Mouse (Mus musculus): ENCODE measurements around the gene Rtcb.
A peak's percentile ranks its signal among the peaks of the same experiment; 100 is the strongest.

Rtcb gene

DNA sequence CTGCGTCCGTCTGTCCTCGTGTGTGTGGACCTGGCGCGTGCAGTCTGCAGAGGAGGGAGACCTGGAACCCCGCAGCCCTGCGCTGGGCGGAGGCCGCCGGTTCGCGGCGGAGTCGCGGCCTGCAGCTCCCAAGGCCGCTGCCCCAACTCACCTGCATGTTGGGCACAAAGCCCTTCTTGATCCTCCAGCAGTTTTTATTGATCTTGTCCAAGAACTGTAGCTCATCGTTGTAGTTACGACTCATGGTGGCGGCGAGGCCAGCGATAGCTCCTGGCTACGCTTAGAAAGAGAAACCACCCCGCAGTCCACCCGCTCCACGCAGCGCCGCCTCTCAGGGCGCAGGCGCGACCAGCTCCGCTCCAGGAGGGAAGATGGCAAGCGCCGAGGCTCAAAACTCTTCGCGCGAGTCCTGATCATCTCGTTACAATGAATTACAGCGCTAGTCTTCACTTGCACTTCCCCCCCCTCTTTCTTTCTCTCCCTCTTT, at the start of gene Rtcb:
Gene Rtcb (minus strand): TSS at position 360 of the 487 bp plus-strand sequence.
- DNase-seq = peak; percentile 90 to 94

DNA sequence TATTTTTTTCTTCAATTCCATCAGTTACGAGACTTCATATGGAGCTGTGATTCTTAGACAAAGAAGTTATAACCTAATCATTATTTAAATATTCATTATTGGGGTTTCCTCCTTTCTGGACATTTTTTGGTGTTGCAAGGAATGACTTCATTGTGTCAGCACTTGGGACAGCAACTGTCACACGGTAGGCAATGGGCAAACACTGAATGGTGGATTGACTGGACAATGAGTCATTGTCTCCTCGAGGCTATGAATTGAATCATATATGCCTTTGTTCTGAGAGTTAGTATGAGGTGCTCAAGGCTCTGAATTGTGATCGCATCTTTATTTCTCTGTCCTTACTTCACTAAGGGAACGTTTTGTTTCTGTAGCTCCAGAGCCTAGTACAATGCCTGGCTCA, 48.8 kb upstream of the Rtcb start:
- DNase-seq = no peak

DNA sequence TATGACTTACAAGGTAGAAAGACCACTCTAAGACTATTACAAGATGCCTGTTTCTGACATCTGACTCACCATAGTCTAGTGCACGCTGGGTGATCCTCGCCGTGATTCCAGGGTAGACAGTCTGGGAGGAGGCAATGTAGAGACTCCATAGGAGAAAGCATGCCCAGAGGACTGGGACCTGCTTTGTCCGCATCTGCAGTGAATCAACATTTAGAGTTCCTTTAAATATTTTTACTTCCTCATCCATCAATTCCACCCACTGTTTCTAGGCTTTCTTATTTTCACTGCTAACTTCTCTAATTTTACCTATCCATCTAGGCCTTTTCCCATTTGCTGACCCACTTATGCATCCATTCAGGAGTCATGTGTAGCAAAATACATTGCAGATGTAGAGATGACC, 42.8 kb upstream of the Rtcb start:
- no peak for DNase-seq

DNA sequence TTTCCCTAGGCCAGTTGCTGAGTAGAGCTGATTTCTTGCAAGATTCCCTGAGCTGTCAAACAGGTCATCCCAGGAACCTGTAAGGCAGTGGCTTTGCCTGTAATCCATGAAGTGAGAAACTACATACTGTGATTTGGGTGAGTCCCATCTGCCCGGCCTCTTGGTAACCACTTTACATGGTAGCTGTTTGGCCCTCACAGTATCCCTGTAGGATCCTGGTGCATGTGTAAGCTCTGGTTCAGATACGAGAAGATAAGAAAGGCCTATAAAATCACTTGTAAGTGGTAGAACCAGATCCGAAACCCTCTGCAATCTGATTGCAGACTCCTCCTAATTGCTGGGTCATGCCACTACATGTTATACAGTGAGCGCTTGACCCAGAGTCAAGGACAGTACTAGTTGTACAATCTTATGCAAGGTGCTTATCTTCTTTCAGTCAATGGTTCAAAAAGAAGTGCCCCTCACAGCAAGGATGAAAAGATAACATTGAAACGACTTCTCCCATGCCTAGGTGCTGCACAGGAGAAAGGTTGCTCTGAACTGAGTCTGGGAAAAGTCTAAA, 37.0 kb upstream of the Rtcb start:
- no peak for DNase-seq

DNA sequence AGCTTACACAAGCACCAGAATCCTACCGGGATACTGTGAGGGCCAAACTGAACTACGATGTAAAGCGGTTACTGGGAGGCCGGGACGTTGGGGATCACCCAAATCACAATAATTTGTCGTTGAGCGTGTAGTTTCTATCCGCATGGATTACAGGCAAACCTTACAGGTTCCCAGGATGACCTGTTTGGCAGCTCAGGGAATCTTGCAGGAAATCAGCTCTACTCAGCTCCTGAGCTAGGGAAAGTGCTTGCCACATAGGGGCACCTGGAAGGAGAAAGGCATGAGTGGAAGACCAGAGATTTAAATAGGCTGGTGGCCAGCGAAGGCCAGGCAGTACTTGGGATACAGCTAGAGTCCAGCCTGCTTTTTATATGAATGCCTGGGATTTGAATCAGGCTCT, 36.2 kb upstream of the Rtcb start:
- DNase-seq = no peak

DNA sequence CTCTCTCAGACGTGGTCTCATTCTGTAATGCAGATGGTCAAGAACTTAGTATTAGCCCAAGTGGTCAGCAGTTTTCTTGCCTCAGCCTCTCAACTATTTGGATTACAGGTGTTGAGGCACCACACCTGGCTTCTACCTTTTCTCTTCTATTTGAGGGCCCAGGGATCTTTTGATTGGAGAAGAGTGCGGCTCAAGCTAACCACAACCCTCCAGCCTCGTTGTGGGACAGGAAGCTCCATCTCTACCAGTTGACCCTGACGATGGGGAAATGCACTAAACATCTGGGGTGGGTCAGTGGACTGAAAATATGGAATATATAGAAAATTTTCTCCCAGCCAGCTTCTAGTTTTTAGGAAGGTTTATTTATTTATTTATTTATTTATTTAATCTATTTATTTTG, 34.8 kb upstream of the Rtcb start:
- no peak for DNase-seq

DNA sequence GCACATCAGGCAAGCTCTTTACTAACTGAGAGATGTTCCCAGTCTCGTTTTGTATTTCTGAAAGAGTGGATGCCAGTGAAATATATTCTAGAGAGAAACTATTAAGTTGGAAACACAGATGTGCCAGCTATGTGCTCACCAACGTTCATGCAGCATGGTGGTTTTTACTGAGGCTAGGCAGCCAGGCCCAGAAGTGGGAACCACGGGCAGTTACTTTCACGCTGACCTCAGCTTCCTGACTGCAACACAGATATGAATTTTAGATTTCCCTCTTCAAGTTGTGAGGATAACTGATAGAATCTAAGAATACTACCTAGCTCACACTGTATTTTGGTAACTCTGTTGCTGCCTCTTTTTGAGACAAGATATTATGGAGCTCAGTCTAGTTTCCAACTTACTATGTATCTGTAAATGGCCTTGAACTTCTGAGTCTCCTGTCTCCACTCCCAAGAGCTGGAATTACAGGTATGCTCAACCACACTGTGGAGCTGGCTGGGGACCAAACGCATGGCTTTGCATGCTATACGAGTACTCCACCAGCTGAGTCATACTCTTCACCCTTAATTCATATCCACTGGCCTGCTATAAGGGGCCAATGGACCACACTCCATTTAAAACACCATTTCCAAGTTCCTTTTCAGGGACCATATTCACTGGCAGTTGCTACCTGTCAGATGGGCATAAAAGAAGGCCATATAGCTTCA, 31.9 kb upstream of the Rtcb start:
- no peak for DNase-seq

DNA sequence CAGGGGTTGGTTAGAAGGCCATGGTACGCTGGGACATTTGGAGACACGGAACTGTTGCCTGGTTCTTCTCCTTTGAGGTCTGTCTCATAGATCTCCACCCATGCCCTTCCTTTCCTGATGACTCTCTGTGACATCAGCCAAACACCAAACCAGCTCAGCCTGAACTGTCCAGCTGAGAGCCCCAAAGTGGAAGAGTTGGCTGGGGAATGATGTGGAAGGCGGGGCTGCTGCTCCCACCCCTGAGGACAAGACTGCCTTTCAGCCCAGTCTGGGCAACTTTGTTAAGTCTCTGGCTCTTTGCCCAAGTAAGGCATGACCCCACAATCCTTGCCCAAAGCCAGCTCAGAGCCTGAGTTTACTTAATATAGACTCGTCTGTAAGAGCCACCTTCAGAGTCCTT, 15.3 kb upstream of the Rtcb start:
- no peak for DNase-seq

DNA sequence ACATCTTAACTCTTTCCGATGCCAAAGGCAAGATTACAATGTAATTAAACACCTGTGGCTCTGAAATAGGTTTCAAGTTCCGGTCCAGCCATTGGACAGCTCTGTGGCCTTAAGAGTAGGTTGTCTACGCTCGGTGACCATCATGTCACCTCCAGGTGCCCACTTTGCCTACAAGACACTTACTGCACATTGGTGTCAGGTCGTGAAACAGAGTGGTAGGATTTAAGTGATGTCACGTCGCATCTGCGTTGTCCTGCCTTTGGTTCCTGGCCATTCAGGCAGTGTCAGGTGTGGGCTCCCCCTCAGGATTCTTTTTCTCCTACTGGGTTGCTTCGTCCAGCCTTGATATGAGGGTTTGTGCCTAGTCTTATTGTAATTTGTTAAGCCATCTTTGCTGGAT, 14.2 kb upstream of the Rtcb start:
- no peak for DNase-seq

DNA sequence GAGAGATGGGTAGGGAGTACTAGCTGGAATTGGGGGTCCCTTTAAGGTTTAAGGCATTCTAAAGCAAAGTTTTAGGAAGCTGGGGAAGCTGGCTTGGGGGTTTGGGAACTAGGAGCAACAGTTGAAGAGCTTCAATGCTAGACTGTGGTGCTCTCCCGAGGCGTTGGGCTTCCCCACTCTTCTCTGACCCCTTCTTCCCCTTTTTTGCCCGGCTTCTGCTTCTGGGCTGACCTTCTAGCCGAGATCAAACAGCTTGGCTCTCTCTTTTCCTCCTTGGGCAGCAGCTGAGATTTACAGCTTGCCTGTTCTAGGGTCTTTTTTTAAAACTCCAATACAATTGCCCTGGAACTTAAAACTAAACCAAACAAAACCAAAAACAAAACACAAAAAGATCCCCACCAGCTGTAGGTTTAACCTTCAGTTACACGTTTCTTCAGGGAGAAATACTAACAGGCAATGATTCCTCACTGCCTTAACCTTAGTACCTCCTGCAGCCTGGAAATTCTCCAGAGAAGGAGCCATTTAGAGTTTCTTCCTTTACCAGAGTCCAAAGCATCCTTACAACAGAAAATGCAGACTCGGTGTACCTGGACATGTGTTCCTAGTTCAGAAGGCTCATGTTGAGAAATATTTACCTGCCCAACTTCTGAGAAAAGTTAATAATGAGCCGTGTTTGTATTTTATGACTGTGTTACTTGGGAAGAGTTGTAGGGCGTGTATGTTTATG, 12.4 kb upstream of the Rtcb start:
- DNase-seq = no peak

DNA sequence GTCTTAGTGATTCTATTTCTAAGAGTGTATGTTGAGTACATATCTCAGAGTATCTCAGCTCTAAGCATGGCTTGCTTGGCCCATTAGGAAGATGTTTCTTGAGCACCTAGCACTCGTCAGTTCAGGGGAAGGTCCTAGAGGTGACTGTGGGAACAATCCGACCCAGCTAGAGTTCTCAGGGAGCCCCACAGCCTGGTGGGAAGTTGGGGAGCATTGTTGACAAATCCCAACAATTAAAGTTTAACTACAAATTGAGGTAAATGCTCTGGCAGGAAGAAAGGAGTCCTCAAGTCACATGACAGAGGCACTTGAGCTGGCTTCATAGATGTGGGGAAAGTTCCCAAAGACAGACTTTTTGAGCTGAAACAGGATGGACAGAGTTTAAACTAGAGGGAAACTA, 11.1 kb upstream of the Rtcb start:
- DNase-seq = no peak

DNA sequence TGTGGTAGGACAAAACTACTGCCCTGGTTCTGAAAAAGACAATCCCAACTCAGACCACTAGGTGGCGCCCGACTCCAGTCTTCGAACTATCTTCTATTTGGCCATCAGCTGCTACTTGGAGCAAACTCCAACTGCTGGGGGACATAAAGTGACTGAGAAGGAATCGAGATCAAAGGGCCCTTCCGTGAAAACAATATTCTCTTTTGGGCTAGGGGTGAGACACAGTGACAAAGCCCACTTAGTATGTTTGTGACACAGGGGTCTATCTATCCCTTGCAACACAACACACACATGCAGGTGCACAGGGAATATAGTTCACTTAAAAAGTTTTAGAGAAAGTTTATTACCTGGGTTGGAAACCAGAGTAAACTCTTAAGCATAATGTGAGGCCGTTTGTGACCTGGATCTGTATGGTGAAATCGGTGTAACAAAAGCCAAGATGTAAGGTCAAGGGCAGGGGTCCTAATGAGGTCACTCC, 10.6 kb upstream of the Rtcb start:
- DNase-seq = peak; percentile 28 to 34

DNA sequence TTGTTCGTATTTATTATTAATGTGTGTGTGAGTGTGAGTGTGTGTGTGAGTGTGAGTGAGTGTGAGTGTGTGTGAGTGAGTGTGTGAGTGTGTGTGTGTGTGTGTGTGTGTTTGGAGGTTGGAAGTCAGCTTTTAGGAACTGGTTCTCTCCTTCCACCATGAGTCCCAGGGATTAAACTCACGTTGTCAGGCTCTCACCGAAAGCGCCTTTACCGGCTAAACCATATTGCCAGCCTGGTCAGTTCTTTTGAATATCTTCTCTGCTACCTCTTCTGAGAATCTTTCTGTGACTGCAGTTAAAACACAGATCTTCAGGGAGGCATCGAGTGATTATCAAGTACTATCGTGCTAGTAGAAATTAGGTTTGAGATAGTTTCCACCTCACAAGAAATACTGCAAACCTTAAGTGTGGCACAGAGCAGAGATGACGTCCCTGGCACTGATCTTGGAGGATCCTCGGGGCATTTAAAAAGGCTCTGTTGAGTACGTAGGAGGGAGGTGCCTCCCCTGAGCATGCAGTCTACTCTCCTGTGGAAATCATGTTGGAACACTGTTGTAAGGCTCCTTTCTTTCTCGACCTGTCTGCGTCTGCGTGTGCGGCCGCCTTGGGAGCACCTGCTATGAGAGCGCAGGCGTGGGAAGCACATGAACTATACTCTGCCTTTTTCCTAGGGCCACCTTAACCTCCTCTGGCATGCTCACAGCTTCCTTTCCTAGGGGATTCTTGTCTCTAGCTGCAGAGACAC, 10.0 kb upstream of the Rtcb start:
- no peak for DNase-seq

DNA sequence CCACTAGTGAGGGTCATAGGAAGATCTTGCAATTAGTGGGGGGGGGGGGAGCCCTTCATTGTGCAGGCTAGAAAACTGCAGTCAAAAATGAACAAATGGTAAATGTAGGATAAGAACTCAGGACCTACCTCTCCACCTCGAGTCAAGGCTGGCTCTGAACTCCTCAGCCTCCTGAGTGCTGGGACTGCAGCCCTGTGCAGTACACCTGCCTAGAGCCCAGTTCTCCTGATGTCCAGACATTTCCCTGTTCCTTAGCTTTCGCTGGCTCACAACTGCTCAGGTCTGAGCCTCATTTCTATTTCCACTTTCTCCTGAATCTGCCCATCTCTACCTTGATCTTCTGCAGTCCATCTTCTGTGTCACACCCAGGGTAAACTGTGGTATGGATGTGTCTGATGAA, 8.9 kb upstream of the Rtcb start:
- DNase-seq = no peak

DNA sequence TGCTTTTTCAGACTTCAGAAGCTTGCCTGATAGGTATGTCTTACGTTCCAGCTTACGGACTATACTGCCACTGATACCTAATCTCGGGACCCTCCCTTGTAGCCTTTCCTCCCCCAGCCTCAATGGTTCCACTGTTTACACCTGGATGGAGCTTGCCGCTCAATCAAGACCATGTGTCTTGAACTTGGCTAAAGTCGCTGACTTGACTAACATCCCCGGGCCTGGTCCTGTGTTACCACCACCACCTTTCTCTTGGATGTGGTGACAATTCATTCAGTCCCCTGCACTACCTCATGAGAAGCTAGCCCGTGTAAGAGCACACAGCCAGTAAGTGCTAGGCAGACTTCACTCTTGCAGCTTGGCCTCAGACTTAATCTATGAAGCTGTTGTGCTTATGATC, 6.7 kb upstream of the Rtcb start:
- no peak for DNase-seq

DNA sequence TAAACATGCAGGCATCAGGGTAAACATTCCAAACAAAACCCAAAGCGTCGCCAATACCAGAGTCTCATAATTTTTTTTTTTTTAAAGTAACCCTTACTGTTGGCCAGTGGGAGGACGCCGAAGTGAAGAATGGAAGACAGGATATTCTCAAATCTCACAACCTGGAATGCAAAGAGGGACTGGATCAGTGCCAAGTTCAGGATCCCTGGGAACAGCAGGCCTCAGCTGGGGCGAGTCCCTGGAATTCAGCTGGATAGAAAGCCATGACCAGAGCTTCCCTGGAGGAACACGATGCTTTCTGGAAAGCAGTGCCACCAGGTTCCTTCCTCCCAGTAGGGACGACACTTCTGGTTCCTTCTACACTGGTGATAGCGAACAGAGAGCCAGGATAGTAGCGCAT, 5.3 kb upstream of the Rtcb start:
- DNase-seq = no peak

DNA sequence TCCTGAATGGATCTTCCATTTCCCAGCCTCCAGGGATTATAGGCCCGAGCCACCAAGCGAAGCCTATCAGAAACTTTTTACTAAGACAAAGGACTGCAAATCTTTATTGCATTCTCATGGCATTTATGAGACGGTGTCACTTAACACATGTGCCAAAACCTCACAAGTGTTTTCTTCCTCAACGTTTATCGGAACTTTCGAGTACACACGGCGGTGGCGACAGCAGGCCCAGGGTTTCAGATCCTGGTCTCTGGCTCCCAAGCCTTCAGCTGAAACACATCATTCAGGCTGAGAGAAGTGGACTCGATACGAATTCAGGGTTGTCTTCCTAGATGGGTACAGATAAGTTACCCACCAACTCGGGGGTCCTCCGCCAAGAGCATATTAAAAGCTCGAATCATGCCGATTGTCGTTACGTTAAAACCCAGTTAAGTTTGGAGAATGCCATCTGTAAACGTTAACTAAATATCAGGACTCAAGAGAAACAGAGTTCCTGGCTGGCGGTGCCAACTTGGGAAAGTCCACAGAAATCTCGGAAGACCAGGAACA, 678 bp downstream of the Rtcb start:
- DNase-seq = no peak

DNA sequence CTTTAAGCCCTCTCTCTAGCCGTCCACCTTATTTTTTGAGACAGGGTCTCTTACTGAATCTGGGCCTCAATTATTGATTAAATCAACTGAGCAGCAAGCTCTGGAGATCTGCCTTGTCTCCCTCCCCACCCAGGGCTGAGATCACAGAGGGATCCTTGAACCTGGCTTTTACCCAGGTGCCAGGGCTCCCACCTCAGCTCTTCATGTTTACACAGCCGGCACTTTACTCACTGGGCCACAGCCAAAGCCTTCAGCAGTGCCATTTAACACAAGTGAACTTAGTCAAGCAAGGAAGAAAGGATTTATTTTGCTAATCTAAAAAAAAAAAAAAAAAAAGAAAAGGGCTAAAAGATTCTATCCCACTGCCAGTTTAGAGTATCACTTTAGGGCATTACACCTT, 3.2 kb downstream of the Rtcb start:
- DNase-seq = no peak

DNA sequence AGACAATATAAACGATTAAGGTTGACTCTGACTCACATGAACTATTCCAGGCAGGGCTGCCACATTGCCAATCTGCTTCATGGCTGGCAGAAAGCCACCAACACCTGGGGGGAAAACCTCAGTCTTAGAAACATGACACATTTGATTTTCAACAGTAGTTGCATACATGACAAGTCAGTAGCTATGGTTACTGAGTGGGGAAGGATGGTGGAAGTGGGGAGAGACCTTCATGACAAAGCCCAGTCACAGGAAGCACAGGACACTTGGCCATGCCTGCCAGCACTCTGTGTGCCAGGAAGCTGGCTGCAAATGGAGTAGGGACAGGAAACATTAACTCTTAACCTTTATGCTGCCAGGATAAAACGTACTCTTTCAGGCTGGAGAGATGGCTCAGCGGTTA, 4.2 kb downstream of the Rtcb start:
- DNase-seq = no peak

DNA sequence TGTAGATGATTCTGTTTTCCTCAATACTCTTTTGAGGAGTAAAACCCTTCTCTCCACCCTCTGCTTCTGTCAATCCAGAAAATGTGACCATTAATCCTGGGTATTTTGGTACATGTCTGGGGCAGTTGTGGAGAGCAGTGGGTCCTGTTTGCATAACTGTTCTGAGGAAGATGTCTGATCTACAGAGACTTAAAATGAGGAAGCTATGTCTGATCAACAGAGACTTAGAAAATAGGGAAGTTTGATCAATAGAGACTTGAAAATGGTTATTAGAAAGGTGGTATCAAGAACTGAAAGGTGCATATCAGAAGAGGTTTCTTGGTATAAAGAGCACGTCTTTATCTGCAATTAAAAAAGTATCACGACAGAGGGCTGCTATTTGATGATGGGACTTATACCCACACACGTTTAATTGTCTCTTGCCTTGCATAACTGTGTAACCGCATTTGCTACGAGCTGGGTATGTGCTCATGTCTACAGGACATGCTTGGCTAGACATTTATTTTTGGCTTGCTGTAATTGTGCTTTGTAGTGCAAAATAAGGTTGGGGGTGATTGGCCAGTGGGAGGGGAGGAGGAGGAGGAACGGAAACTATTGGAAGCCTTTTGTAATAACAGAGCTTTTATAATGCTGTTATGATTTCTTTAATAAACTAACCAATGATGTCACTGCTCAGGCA, 5.7 kb downstream of the Rtcb start:
- DNase-seq = no peak

DNA sequence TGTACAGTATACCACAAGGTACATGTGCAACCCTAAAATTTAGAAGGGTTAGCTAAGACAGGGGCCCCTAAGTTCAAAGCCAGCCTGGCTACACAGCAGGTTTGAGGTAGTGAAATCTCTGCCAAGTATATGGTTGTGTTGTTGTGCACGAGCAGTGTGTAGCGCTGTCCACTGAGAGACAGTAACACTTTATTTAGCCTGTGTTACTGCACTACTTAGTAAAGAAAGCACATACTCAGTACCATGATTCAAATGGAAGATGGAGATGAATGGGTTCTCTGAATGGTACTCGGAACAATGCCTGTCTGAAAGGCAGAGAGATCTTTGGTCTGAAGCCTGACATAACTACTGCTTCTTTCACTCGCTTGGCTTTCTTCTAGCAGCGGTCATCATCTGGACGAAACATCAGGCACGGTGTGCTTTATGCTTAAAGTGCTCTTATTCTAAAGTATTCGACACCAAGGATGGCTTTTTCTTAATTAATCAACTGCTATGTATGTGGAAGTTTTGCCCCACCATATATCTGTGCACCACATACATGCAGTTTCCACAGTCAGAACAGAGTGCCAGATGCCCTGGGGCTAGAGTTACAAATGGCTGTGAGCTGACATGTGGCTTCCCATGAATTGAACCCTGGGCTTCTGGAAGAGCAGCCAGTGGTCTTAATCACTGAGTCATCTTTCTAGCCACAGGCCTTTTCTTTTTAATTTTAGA, 9.0 kb downstream of the Rtcb start:
- DNase-seq = no peak
